Mouse (Mus musculus): ENCODE data around the gene Ankra2.

Gene Ankra2

GRCm38 (mm10) chr13:98262636-98263457 is at the start of gene Ankra2, which contains the start of gene Utp15:
Gene Ankra2 (plus strand): TSS chr13:98263074.
Gene Utp15 (minus strand): TSS chr13:98263041.
- peak; percentile 100 for DNase-seq (ENCODE audit: low read depth, low spot score)

GRCm38 (mm10) chr13:98222848-98223247 is 40.0 kb upstream of the Ankra2 start:
- DNase-seq (ENCODE audit: low read depth, low spot score), result peak; percentile 47

GRCm38 (mm10) chr13:98226225-98226624 is 36.6 kb upstream of the Ankra2 start:
- no peak for DNase-seq (ENCODE audit: low read depth, low spot score)

DNA sequence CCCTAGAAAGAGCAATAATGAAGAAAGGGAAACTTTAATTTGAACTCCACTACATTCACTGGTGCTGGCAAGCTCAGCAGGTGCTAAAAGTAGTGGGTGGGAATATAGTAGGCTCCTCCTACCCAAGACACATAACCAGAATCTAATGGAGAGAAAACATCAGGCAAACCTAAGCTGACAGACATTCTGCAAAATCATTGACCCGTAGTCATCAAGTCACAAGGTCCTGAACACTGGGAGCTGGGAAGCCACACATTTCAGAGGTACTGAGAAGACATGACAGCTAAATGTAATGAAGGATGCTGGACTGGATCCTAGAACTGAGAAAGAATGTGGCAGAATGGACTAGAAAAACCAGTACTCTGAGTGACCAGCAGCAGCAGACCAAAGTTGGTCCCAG is 32.4 kb upstream of the Ankra2 start:
- no peak for DNase-seq (ENCODE audit: low read depth, low spot score)

DNA sequence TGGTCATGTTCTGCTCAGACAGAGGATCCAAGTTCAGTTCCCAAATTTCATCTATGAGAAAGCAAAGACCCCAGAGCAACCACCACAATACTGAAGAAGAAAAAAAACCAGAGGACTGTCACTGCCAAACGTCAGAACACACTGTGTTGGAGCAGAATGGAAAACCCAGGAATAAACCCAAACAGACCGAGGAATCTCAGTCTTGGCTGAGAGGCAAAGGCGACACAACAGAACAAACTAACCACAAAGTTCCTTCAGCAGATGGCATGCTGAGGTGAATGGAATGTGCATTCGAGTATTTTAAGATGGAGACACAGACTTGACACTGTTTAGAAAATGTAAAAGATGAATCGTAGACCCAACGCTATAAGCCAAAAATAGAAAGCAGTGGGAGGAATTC is 27.4 kb upstream of the Ankra2 start:
- DNase-seq (ENCODE audit: low read depth, low spot score), result no peak

GRCm38 (mm10) chr13:98239978-98240641 is 22.8 kb upstream of the Ankra2 start:
- DNase-seq (ENCODE audit: low read depth, low spot score), result peak; percentile 77

GRCm38 (mm10) chr13:98241531-98242282 is 21.2 kb upstream of the Ankra2 start:
- DNase-seq (ENCODE audit: low read depth, low spot score), result no peak

DNA sequence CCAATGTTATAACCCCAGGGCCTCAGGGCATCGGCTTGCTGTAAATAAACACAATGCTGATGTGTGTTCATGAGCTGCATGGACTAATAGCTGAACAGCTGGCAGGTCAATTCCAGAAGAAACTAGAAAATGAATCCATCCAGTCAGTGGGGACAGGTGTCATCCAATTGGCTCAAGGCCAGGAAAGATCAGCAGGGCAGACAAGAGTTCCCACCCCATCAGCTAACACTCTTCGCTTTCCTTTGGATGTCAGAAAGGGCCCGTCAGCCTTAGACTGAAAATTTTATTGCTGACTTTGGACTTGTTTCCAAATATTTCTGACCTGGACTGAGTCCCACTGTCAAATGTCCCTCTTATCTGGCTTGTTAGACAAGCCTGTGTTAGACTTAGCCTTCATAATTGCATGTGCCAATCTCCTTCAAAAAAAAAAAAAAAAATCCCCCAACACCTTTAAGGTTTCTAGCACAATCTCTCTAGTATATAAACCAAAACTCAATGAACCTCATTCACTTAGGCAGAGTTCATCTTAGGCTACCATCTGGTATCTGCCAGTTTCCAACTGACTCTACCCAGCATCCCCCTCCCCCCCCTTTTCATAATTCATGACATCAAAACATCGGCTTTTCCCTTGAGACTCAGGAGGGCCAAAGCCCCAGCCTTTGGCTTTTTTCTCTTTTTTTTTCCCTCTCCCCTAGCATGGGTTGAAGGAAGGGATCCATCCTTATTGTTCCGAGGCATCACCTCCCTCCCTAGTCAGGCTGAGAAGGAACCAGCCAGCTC is 18.1 kb upstream of the Ankra2 start:
- DNase-seq (ENCODE audit: low read depth, low spot score), result peak; percentile 13

GRCm38 (mm10) chr13:98245386-98245785 is 17.5 kb upstream of the Ankra2 start:
- no peak for DNase-seq (ENCODE audit: low read depth, low spot score)

DNA sequence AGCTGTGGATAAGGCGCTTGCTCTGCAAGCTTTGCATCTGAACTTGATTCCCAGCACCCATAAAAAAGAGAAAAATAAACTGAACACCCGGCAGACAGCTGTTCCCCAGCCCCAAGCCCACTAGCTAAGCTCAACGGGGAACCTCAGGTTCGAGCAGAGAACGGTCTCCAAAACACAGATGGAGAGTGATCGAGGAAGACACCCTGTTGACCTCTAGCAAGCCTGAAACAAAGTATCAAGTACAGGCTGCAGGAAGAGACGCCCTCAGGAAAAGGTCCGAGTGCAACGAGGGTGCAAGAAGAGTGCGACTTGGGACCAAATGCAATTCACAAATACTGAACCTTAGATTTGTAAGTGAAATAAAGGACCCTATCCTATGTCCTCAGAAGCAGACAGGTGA is 13.3 kb upstream of the Ankra2 start:
- no peak for DNase-seq (ENCODE audit: low read depth, low spot score)

DNA sequence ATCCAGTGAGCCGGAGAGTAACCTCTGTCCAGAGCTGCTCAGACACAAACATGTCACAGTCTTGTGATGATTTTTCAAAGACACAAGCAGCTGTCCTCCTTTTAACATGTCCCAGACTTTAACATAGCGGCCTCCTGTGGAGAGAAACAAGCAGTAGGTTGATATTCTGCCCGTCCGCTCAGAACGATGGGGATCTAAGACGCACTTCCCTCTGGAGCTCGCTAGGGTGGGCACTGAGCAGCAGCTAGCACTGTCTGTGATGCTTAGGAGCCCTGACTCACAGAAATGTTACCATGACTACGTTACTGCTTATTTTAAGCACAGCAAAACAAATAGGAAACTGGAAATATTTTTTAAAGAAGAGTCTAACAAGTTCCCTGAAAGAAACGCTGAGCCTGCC is 8.0 kb upstream of the Ankra2 start:
- no peak for DNase-seq (ENCODE audit: low read depth, low spot score)

DNA sequence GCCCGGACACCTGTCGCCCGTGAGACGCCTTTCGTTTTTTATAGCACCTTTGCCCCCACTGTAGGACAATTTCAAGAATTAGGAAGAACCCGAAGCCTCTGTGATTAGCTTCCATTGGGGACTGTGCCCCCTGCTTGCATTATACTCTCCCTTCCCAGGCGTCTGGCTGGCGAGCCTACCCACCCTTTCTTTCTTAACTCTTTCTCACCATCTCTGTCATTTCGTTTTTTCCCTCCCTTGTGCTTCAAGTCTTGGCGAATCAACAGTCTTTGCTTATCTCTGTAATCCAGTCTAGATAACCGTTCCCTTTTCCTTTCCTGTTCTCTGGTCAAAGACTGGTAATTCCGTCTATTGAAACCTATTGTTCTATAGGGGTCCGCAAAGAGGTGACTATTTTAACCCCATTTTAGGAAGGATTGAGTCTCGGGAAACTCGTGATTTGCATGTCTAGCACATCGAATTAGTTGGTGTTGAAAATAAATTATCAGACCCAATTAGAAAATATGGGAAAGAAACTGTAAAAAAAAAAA is 649 bp downstream of the Ankra2 start:
- no peak for DNase-seq (ENCODE audit: low read depth, low spot score)

DNA sequence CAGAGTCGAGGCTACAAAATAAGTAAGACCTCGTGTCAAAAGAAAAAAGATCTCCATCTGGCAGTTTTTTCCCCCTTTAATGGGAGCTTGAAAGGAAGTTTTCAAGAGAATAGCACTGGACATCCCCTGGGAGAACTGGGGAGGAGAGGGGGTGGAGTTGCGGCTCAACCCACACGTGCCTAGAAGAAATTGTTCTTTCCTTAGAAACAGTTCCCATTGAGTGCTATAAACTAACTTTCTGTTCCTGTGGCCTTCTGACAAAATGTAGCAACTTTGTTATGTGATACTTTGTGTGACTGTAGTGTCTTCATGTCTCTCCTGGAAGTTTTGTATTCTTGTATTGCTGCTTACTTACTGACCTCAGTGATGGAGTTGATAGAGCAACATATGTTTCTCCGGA is 1.2 kb downstream of the Ankra2 start:
- peak; percentile 24 for DNase-seq (ENCODE audit: low read depth, low spot score)

DNA sequence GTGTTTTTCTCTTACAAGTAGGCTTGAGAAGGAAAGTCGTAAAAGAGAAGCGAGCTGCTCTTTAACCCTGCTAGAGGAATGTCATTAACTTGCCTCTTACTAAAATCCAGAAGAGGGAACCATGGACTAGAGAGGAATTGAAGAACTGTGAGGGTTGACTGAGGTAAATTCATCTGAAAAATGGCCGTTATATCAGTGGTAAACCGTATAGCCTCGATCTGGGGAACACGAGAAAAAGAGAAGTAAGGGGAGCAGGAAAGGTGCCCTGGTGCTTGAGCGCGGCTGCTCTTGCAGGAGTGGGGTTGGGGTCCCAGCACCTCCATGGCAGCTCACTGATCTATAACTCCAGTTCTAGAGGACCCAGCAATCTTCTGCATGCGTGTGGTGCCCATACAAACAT is 11.1 kb downstream of the Ankra2 start:
- DNase-seq (ENCODE audit: low read depth, low spot score), result no peak

DNA sequence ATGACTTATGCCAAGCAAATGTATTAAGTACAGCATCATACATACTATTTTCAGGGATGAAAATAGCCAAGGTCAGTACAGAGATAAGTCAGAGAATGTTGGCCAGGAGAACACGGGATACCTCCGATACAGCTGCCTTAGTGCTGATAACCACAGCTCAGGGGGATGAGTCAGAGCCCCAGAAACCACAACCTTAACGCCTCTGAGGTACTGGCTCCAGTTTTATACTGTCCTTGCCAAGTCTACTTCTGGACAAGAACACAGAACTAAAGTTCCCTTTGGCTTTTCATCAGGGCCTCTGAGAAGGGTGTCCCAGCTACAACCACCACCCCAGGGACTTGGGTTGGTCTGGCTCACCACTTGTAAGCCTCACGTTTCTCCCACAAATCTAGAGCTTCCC is 12.8 kb downstream of the Ankra2 start:
- DNase-seq (ENCODE audit: low read depth, low spot score), result no peak

DNA sequence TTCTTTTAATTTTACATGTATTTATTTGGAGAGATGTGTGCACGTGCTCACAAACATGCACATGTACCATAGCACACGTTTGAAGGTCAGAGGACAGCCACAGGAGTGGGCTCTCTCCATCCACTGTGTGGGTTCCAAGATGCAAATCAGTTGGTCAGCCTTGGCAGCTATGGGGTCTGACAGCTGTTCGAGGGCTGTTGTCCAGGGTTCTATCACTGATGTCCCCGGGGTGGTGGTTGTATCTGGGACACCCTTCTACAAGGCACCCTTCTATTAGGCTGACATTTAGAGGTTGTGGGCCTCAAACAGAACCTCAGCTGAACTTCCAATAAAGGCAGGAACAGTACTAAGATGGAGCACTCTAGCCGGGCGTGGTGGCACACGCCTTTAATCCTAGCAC is 13.4 kb downstream of the Ankra2 start:
- no peak for DNase-seq (ENCODE audit: low read depth, low spot score)

GRCm38 (mm10) chr13:98277501-98277900 is 14.6 kb downstream of the Ankra2 start:
- no peak for DNase-seq (ENCODE audit: low read depth, low spot score)

GRCm38 (mm10) chr13:98279686-98280085 is 16.8 kb downstream of the Ankra2 start, which contains the start of gene Gm21976:
Gene Gm21976 (plus strand): TSS chr13:98279887.
- no peak for DNase-seq (ENCODE audit: low read depth, low spot score)

GRCm38 (mm10) chr13:98280990-98281650 is 18.2 kb downstream of the Ankra2 start:
- DNase-seq (ENCODE audit: low read depth, low spot score), result no peak

DNA sequence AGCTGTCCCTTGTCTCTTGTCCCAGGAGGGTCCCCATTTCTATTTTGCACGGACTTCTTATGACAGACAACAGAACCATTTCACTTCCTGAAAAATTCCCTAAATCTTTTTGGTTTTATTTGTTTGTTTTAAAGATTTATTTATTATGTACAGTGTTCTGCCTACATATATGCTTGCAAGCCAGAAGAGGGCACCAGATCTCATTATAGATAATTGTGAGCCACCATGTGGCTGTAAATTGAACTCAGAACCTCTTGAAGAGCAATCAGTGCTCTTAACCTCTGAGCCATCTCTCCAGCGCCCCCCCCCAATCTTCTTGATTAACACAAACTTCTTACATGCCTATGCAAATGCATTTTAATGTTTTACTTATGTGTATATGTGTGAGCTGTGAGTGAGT is 27.8 kb downstream of the Ankra2 start:
- no peak for DNase-seq (ENCODE audit: low read depth, low spot score)

- DNase-seq (ENCODE audit: low read depth, low spot score), result no peak
Measured at GRCm38 (mm10) chr13:98291712-98292111, 28.8 kb downstream of the Ankra2 start.
